Comparison of ENCODE assay signal across 19 mouse cellular contexts in genomic region chr11:78693307-78693706, GRCm38 (mm10). TPM values are rescaled to one million over a fixed set of nuclear protein-coding genes. Genes with fewer than 3 reads are reported as not detected.
DNase-seq lines count a peak whose midpoint lies in the region; ATAC-seq and TF ChIP-seq lines count a peak whose summit lies in the region.
"Had no signal": no experiment of that assay in that cellular context is flagged by ENCODE, and none has a peak within 500 bp of the region (broad histone marks: within the 10 kb centered on the region; RNA-seq: fewer than 3 reads in every experiment).

No protein-coding gene starts in this region.

- no peak for DNase-seq in forebrain, embryonic 14.5 days (ENCODE audit: low spot score)
- DNase-seq in forebrain, embryonic 11.5 days (ENCODE audit: low spot score), result no peak
- no peak for DNase-seq in liver, embryonic 11.5 days (ENCODE audit: low spot score)
- DNase-seq in liver, postnatal 0 days, result no peak
- DNase-seq in ES-E14 (ENCODE audit: low read depth, low spot score), result no peak
- DNase-seq in cerebellum, postnatal 25 days, result no peak
- DNase-seq in left cerebral cortex, postnatal 14 days (ENCODE audit: low spot score in 2 of 2), result no peak
- DNase-seq: adrenal gland, postnatal 25 days; cerebellum, postnatal 10 days; gastrocnemius, postnatal 36 days; kidney, adult 18-20 months; kidney, postnatal 36 days; layer of hippocampus, postnatal 36 days; lung, embryonic 14.5 days; right cerebral cortex, postnatal 25 days had no signal

- peak overlapping the region; percentile 69; the same call in 1 of the 2 replicates for H3K4me2 ChIP-seq in forebrain, embryonic 14.5 days (ENCODE audit: low read length)
- no peak overlapping the region; the same call in 1 of the 2 replicates for H3K4me2 ChIP-seq in forebrain, embryonic 11.5 days (ENCODE audit: low read depth, low read length, severe bottlenecking)
- H3K4me2 ChIP-seq in liver, embryonic 11.5 days, result peak overlapping the region; percentile 19; the same call in 1 of the 2 replicates
- no peak overlapping the region for H3K4me2 ChIP-seq in liver, postnatal 0 days (ENCODE audit: low read depth, low read length)
- peak overlapping the region; percentile 73; the same call in 1 of the 2 replicates for H3K4me2 ChIP-seq in hindbrain, embryonic 15.5 days
- H3K4me2 ChIP-seq: embryonic facial prominence, embryonic 15.5 days had no signal

- WGBS in forebrain, embryonic 14.5 days, result 94% methylated on average over 8 of the region's 8 CpGs
- 96% methylated on average over 8 of the region's 8 CpGs for WGBS in forebrain, embryonic 11.5 days
- WGBS in liver, embryonic 11.5 days, result 89% methylated on average over 8 of the region's 8 CpGs
- WGBS in liver, postnatal 0 days (ENCODE audit: insufficient replicate concordance), result 82% methylated on average over 8 of the region's 8 CpGs
- 91% methylated on average over 8 of the region's 8 CpGs for WGBS in hindbrain, embryonic 15.5 days

- H3K27me3 ChIP-seq in forebrain, embryonic 14.5 days (replicated peaks; ENCODE audit: control insufficient read depth, insufficient read depth, low read length), result no peaks in the 10 kb centered on the region
- no peaks in the 10 kb centered on the region for H3K27me3 ChIP-seq in forebrain, embryonic 11.5 days (ENCODE audit: control insufficient read depth, insufficient read depth, low read length)
- H3K27me3 ChIP-seq in liver, embryonic 11.5 days (replicated peaks; ENCODE audit: control insufficient read depth, insufficient read depth, low read length), result no peaks in the 10 kb centered on the region
- H3K27me3 ChIP-seq in liver, postnatal 0 days (ENCODE audit: insufficient read depth, low read length), result no peaks in the 10 kb centered on the region
- no peaks in the 10 kb centered on the region for H3K27me3 ChIP-seq in hindbrain, embryonic 15.5 days
- H3K27me3 ChIP-seq: embryonic facial prominence, embryonic 15.5 days; heart, embryonic 15.5 days; limb, embryonic 13.5 days had no signal

- intact Hi-C loops in left cerebral cortex, postnatal 14 days (cut with DNase I), result loop anchor here (10.0 kb wide), 2 partner anchors 59 to 129 kb away; no protein-coding TSS in a partner anchor

- no peaks in the 10 kb centered on the region for H3K36me3 ChIP-seq in forebrain, embryonic 14.5 days (ENCODE audit: control insufficient read depth, insufficient read depth, low read length)
- no peaks in the 10 kb centered on the region for H3K36me3 ChIP-seq in forebrain, embryonic 11.5 days (ENCODE audit: control insufficient read depth, insufficient read depth, low read length)
- H3K36me3 ChIP-seq in liver, embryonic 11.5 days (ENCODE audit: control insufficient read depth, insufficient read depth, low read length), result no peaks in the 10 kb centered on the region
- no peaks in the 10 kb centered on the region for H3K36me3 ChIP-seq in liver, postnatal 0 days (replicated peaks; ENCODE audit: insufficient read depth, low read length)
- peaks cover 6% of the 10 kb centered on the region; the same call in 1 of the 2 replicates for H3K36me3 ChIP-seq in ES-E14 (ENCODE audit: control insufficient read depth, insufficient read depth, low read length, poor library complexity, severe bottlenecking)
- H3K36me3 ChIP-seq in hindbrain, embryonic 15.5 days, result no peaks in the 10 kb centered on the region
- H3K36me3 ChIP-seq: embryonic facial prominence, embryonic 15.5 days; heart, embryonic 15.5 days had no signal

- no peak overlapping the region for H3K9ac ChIP-seq in forebrain, embryonic 14.5 days (ENCODE audit: low read length)
- no peak overlapping the region for H3K9ac ChIP-seq in forebrain, embryonic 11.5 days (ENCODE audit: low read length)
- H3K9ac ChIP-seq in liver, embryonic 11.5 days (ENCODE audit: low read depth, low read length), result no peak overlapping the region
- no peak overlapping the region for H3K9ac ChIP-seq in liver, postnatal 0 days (replicated peaks)
- no peak overlapping the region for H3K9ac ChIP-seq in ES-E14 (ENCODE audit: insufficient read depth, low read depth, low read length, poor library complexity, severe bottlenecking)
- no peak overlapping the region for H3K9ac ChIP-seq in hindbrain, embryonic 15.5 days
- H3K9ac ChIP-seq: embryonic facial prominence, embryonic 15.5 days; heart, embryonic 15.5 days; limb, embryonic 13.5 days; lung, embryonic 14.5 days had no signal

- in situ Hi-C loops in ES-E14 (cut with MboI; ENCODE audit: low sequenced_read_pairs in 2 of 2, unreplicated experiment in 2 of 2), result no loop called here

- no peak overlapping the region for H3K27ac ChIP-seq in forebrain, embryonic 14.5 days (ENCODE audit: low read depth, low read length)
- H3K27ac ChIP-seq in forebrain, embryonic 11.5 days (ENCODE audit: low read depth, low read length), result no peak overlapping the region
- H3K27ac ChIP-seq in liver, embryonic 11.5 days (ENCODE audit: low read depth, low read length), result no peak overlapping the region
- H3K27ac ChIP-seq in liver, postnatal 0 days (ENCODE audit: low read depth), result no peak overlapping the region
- no peak overlapping the region for H3K27ac ChIP-seq in ES-E14 (ENCODE audit: insufficient read depth, low read depth, low read length, poor library complexity, severe bottlenecking)
- no peak overlapping the region for H3K27ac ChIP-seq in hindbrain, embryonic 15.5 days (replicated peaks)
- H3K27ac ChIP-seq: embryonic facial prominence, embryonic 15.5 days; heart, embryonic 15.5 days; limb, embryonic 13.5 days had no signal

- no peak for TF ChIP-seq EP300 in liver, postnatal 0 days (IDR thresholded peaks at IDR 0.05; ENCODE audit: low read depth)

- TF ChIP-seq CTCF in liver, postnatal 0 days (IDR thresholded peaks at IDR 0.05; ENCODE audit: low read depth), result no peak

- no peak overlapping the region for H3K4me3 ChIP-seq in forebrain, embryonic 14.5 days (ENCODE audit: low read depth, low read length)
- H3K4me3 ChIP-seq in forebrain, embryonic 11.5 days (ENCODE audit: low read depth, low read length), result no peak overlapping the region
- no peak overlapping the region for H3K4me3 ChIP-seq in liver, embryonic 11.5 days (ENCODE audit: low read depth, low read length)
- H3K4me3 ChIP-seq in liver, postnatal 0 days (ENCODE audit: low read depth, low read length), result no peak overlapping the region
- H3K4me3 ChIP-seq in ES-E14 (ENCODE audit: insufficient read depth in 1 of 2, low read depth in 1 of 2, low read length in 2 of 2, poor library complexity in 1 of 2, severe bottlenecking in 1 of 2), result no peak overlapping the region
- no peak overlapping the region for H3K4me3 ChIP-seq in hindbrain, embryonic 15.5 days
- H3K4me3 ChIP-seq: embryonic facial prominence, embryonic 15.5 days; heart, embryonic 15.5 days; limb, embryonic 13.5 days had no signal

- H3K9me3 ChIP-seq in forebrain, embryonic 14.5 days (replicated peaks; ENCODE audit: control insufficient read depth, low read length), result no peaks in the 10 kb centered on the region
- no peaks in the 10 kb centered on the region for H3K9me3 ChIP-seq in forebrain, embryonic 11.5 days (ENCODE audit: control insufficient read depth, low read length)
- H3K9me3 ChIP-seq in liver, embryonic 11.5 days (ENCODE audit: control insufficient read depth, low read length), result no peaks in the 10 kb centered on the region
- no peaks in the 10 kb centered on the region for H3K9me3 ChIP-seq in liver, postnatal 0 days (ENCODE audit: low read length)
- no peaks in the 10 kb centered on the region for H3K9me3 ChIP-seq in ES-E14 (ENCODE audit: control insufficient read depth, insufficient read depth, low read depth, low read length)
- no peaks in the 10 kb centered on the region for H3K9me3 ChIP-seq in hindbrain, embryonic 15.5 days
- H3K9me3 ChIP-seq: embryonic facial prominence, embryonic 15.5 days; heart, embryonic 15.5 days; limb, embryonic 13.5 days had no signal

- ATAC-seq in forebrain, embryonic 14.5 days, result no peak
- ATAC-seq in forebrain, embryonic 11.5 days (replicated peaks; ENCODE audit: low FRiP score), result no peak
- ATAC-seq in liver, embryonic 11.5 days (replicated peaks; ENCODE audit: low FRiP score), result no peak
- ATAC-seq in liver, postnatal 0 days, result no peak
- ATAC-seq in hindbrain, embryonic 15.5 days (ENCODE audit: low FRiP score, low read depth), result no peak

- H3K4me1 ChIP-seq in forebrain, embryonic 14.5 days (ENCODE audit: control insufficient read depth, insufficient read depth, low read length), result peaks cover 48% of the 10 kb centered on the region
- peaks cover 12% of the 10 kb centered on the region for H3K4me1 ChIP-seq in forebrain, embryonic 11.5 days (replicated peaks; ENCODE audit: control insufficient read depth, insufficient read depth, low read length)
- H3K4me1 ChIP-seq in liver, embryonic 11.5 days (replicated peaks; ENCODE audit: control insufficient read depth, insufficient read depth, low read length), result peaks cover 33% of the 10 kb centered on the region
- H3K4me1 ChIP-seq in liver, postnatal 0 days (ENCODE audit: insufficient read depth), result peaks cover 14% of the 10 kb centered on the region
- peaks cover 4 to 8% of the 10 kb centered on the region in 2 experiments for H3K4me1 ChIP-seq in ES-E14 (ENCODE audit: control insufficient read depth in 2 of 2, insufficient read depth in 2 of 2, low read length in 2 of 2, poor library complexity in 1 of 2)
- peaks cover 61% of the 10 kb centered on the region for H3K4me1 ChIP-seq in hindbrain, embryonic 15.5 days (replicated peaks)

TF ChIP-seq in ES-E14, 5 proteins besides CTCF, POLR2A, EP300 and RAD21:
- TF ChIP-seq ZNF384 (IDR thresholded peaks at IDR 0.05; ENCODE audit: low read depth, low read length) (peak; percentile 96), HCFC1 (IDR thresholded peaks at IDR 0.05; ENCODE audit: borderline replicate concordance, insufficient read depth, low read length) (no peak)
TF ChIP-seq in ES-E14: peak in this region for 1.

RNA-seq across cellular contexts. Expression of gene Nlk, which starts 3.9 kb away (rescaled TPM):
- polyA plus RNA-seq in forebrain, embryonic 14.5 days (2014; fragmentation: Nextera tagmentation; extraction: Ambion mirVana), result 31.6 and 38.0 TPM in 2 replicates
- polyA plus RNA-seq in forebrain, embryonic 11.5 days (2014; fragmentation: Nextera tagmentation; extraction: Ambion mirVana), result 29.3 and 33.6 TPM in 2 replicates
- polyA plus RNA-seq in liver, embryonic 11.5 days (2014; fragmentation: Nextera tagmentation; extraction: Ambion mirVana), result 13.9 and 17.2 TPM in 2 replicates
- 5.2 and 6.1 TPM in 2 replicates for polyA plus RNA-seq in liver, postnatal 0 days (2015; fragmentation: Nextera tagmentation; extraction: Ambion mirVana)
- total RNA-seq in ES-E14 (2012; rRNA removed), result 20.9 and 24.7 TPM in 2 replicates
- 22.4 and 24.0 TPM in 2 replicates for polyA plus RNA-seq in hindbrain, embryonic 15.5 days (2015; fragmentation: Nextera tagmentation; extraction: Ambion mirVana)
- total RNA-seq in left cerebral cortex, postnatal 14 days (2021), result 10 to 100 TPM; 80.9 to 91.1 TPM

RNA-seq across cellular contexts. Expression of gene Ccnq, which starts 58.2 kb away (rescaled TPM):
- 40.7 and 48.9 TPM in 2 replicates for polyA plus RNA-seq in forebrain, embryonic 14.5 days (2014; fragmentation: Nextera tagmentation; extraction: Ambion mirVana)
- polyA plus RNA-seq in forebrain, embryonic 11.5 days (2014; fragmentation: Nextera tagmentation; extraction: Ambion mirVana), result 35.9 and 43.4 TPM in 2 replicates
- 47.9 and 52.3 TPM in 2 replicates for polyA plus RNA-seq in liver, embryonic 11.5 days (2014; fragmentation: Nextera tagmentation; extraction: Ambion mirVana)
- 19.0 and 20.1 TPM in 2 replicates for polyA plus RNA-seq in liver, postnatal 0 days (2015; fragmentation: Nextera tagmentation; extraction: Ambion mirVana)
- total RNA-seq in ES-E14 (2012; rRNA removed), result 33.3 and 35.7 TPM in 2 replicates
- polyA plus RNA-seq in hindbrain, embryonic 15.5 days (2015; fragmentation: Nextera tagmentation; extraction: Ambion mirVana), result 28.0 and 28.4 TPM in 2 replicates
- total RNA-seq in left cerebral cortex, postnatal 14 days (2021), result 10 to 100 TPM; 18.2 to 20.0 TPM

Comparison
In these comparisons a context has a peak if more than half of its experiments do, and no peak if none do; other contexts are left out.
1. H3K4me2 ChIP-seq: peak in forebrain, embryonic 14.5 days (single experiment), liver, embryonic 11.5 days (single experiment) and hindbrain, embryonic 15.5 days (single experiment); none in forebrain, embryonic 11.5 days (single experiment) and liver, postnatal 0 days (single experiment).